Mouse (Mus musculus): ENCODE data around the gene Phactr3.

Gene Phactr3

DNA sequence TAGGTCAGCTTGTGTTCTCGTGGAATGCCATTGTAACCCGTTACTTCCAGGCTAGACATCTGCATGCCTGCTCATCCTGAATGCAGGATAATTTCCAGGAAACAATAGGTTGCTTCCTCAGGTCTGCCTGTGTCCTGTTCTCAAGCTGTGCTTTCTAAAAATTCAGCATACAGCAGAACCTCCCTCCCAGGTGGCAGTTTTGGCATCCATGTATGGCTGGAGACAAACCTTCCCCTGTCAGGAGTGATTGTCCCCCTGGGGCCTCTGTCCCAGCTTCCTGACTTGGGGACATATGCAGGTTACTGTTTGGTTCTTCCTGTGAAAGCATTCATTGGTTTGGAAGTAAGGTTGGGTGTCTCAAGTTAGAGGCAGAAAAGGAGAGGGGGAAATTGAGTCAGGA is 74.7 kb downstream of the Phactr3 start:
- DNase-seq (ENCODE audit: low read depth, low spot score): no peak

DNA sequence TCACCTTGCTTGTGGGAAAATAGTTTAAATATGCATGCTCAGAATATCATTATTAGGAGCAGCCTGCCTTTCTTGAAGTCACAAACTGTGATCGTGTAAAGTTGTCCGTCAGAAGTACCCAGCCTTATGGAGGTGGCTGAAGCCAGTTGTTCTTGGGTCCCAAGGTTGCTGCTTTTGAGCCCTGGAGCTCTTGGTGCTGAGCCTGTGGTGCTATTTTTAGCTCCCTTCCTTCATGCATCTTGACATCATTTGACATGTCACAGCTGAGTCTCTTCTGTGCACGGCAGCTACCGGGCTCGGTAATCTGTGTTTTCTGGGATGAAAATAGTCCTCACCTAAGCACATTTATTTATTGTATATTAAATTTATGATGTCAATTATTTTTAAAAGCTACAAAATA is 76.1 kb downstream of the Phactr3 start:
- no peak for DNase-seq (ENCODE audit: low read depth, low spot score)

DNA sequence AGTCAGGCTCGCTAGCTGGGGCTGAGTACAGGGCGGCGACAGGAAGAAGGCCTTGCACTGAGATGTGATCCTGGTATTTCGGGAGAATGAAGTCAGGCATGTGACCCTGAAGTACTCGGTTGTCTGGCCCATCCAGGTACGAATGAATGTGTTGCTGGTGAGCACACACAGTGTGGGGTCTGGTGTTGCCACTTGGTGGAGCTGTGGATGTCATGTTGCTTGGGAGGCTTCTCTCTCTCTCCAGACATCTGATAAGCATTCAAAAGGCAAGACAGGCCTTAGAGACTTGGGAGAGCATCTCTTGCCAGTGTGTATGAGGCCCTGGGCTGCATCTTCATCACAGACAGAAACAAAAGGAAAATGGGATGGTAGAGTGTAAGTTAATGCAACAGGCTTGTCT is 77.3 kb downstream of the Phactr3 start:
- DNase-seq (ENCODE audit: low read depth, low spot score): no peak

DNA sequence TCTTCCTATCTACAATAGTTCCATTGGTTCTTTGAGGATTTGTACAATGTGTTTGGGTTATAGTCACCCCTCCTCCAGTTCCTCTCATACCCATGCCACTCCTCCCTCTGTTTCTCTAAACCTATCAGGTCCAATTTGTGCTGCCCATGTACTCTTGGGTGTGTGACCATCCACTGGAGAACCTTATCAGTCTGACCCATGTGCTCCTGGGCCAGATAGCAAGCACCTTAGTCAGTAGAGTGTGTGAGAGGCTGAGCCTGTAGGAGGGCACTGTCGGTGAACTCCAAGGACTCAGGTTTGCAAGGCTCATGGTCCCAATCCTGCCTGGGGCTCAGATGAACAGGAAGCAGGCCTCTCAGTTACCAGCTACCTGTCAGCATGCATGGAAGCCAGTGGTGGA is 78.8 kb downstream of the Phactr3 start:
- no peak for DNase-seq (ENCODE audit: low read depth, low spot score)

DNA sequence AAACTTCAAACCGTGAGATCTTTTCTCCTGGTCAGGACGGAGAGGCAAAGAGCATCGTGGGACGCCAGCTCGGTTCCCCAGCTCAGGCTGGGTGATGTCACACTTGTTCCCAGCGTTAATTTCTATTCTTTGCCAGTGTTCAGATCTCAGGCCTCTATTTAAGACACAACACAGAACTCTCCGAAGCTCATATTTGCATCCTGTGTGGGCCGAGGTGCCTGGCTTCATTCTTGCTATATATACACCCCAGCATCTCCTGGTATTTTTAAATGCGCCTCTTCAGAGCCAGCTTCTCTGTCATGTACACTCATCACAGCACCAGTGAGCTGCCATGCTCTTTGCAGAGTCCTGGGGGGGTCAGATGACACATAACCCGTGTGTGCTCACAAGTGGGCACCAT is 85.7 kb downstream of the Phactr3 start:
- no peak for DNase-seq (ENCODE audit: low read depth, low spot score)

DNA sequence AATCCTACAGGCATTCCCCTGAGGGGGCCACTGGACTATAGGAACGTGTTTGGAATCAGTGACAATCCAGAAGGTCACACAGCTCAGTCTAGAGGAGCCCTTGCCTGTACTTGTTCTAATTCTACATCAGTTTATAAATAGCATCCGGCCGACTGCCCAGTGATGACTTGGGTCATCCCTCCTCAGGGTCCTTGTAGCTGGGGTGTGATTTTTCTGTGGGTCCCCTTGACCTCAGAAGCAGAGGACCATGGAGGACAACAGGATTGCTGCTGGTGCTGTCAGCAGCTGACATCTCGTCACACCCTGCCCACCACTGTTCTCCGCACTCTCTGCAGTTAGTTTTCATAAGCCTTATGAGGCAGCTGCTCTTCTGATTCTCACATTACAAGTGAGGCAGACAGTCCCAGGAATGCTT is 89.4 kb downstream of the Phactr3 start:
- DNase-seq (ENCODE audit: low read depth, low spot score): no peak

DNA sequence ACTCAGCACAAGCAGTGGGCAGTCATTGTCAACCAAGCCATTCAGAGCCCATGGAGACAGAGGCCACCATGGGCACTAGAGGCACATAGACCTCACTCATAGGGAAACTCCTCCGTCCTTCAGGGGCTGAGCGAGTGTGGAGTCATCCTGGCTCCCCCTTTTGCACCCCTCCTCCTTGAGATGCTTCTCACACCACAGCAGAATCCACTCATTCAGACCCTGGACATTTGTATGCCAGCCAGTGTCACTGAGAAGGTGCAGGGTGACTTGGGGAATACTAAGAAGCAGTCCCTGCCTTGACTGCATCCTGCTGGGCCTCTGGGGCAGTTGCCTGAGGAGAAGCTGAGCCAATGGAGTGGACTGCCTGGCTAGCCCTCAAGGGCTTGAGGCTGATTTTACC is 95.1 kb downstream of the Phactr3 start:
- no peak for DNase-seq (ENCODE audit: low read depth, low spot score)

DNA sequence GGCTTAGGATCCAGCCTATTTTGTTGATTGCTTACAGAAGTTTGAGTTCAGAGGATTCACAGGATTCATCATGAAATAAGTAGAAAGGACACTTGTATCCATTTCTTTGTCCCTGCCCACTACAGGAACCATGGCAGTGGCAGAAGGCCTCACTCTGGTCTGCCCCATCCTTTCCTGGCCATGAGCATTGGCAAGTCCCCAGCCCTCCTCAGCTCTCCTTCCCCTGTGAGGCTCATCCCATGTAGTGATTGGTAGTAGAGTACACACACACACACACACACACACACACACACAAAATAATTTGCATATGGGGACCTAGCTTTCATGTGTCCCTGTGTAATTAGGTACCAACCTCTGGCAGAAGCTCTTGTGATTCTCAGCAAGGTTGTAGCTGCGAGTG is 95.8 kb downstream of the Phactr3 start:
- no peak for DNase-seq (ENCODE audit: low read depth, low spot score)

DNA sequence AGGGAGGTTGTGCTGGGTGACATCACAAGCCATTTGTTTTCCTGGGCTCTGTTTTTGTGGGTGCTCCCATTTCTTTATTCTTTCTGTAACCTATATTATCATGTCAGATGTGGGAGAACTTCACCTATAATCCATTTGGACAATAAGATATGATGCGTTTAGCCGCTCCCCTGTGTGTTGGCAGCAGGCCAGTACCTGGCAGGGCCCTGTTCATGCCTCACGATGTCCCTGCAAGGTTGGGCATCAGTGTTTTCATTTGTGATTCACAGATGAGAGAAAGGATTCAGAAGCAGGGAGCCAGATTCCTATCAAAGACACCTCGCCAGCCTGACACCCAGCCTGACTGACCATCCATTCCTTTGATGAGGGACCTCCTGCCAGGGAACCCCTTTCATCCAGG is 99.7 kb downstream of the Phactr3 start:
- no peak for DNase-seq (ENCODE audit: low read depth, low spot score)

DNA sequence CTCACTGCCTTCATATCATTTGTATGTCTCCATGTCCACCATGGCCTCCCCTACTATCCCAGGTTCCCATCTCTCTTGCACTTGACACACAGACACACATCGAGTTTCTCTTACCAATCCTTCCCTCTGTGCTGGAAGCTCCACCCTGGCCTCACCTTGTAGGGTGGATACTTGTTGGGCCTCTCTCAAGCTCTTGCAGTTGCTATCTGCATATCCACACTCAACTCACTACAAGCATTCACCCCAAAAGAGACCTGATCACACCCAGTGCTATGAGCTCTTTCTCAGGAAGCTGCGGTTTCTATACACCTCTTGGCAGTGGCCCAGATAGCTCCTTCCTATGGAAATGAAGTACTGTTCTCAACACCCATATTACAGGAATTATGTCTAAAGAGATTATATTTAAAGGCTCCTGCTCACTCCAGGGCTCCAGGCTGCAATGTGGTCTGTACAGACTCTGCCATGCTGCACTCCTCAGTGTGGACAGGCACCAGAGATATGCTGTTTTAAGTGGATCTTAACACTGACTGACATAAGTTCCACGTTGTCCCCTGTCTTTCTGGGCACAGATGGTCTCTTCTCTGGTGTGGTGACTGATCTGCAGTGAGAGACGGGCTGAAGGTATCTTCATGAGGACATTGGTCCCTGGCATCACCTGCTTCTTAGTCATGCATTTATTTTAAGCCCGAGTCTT is 100.8 kb downstream of the Phactr3 start:
- no peak for DNase-seq (ENCODE audit: low read depth, low spot score)

DNA sequence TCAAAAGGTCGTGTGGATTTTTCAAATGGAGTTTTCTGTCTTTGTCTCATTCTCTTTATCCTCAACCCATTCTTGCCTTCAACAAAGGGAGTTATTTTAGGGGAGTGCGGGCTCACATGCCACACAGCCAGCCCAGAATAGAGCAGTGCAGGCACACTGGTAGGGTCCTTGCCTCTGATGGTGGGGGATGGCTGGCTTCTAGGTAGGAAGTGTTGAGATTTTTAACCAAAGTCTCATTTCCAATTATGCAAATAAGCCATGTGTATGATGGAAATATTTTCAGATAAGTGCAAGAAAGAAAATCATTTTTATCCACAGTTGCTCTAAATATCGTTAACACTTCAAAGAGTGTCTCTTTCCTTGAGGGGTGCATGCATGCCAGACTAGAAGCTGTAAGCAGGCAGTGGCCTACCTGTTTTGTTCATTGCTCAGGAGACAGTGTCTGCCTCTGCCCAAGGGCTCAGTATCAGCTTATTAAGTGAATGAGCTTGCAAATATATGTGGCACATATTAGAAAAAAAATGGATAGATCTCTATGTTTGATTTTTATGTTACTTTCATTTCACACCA is 101.5 kb downstream of the Phactr3 start:
- DNase-seq (ENCODE audit: low read depth, low spot score): no peak

DNA sequence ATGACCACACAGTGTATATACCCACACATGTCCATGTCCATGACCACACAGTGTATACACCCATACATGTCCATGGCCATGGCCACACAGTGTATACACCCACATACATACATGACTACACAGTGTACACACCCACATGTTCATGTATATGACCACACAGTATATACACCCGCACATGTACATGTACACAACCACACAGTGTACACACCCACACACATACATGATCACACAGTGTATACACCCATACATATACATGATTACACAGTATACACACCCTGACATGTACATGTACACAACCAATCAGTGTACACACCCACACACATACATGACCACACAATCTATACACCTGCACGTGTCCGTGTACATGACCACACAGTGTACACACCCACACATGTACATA is 102.2 kb downstream of the Phactr3 start:
- DNase-seq (ENCODE audit: low read depth, low spot score): no peak

DNA sequence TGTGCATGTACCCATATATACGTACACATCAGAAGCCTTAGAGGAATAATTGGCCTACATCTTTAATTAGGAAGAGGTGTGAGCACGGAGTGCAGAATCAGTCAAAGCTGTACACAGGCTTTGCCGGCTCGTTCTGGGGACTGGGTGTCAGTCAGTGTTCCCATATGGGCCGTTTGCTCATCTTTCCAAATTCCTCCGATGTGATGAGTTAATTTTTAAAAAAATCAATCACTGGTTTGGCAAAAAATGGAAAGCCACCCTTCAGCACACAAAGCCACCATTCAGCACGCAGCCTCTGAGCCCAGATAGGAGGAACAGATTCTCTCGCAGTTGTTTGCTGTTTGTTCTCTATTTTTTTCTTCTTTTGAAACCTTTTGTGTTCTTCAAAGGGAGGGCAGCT is 110.5 kb downstream of the Phactr3 start:
- DNase-seq (ENCODE audit: low read depth, low spot score): no peak

DNA sequence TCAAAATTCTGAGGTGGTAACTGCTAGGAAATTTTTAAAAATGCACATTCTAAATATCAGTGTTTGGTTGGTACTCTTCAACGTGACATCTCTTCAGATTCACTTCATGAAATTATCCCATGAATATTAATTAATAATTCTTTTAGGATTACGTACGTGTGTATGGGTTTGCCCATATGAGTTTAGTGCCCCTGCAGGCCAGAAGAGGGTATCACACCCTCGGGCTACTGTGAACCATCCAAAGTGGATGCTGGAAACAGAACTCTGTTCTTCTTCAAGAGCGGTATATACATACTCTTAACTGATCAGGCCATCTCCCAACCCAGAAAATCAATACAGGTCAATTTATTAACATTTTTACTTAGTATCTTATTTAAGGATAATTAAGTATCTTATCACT is 114.7 kb downstream of the Phactr3 start:
- DNase-seq (ENCODE audit: low read depth, low spot score): no peak

DNA sequence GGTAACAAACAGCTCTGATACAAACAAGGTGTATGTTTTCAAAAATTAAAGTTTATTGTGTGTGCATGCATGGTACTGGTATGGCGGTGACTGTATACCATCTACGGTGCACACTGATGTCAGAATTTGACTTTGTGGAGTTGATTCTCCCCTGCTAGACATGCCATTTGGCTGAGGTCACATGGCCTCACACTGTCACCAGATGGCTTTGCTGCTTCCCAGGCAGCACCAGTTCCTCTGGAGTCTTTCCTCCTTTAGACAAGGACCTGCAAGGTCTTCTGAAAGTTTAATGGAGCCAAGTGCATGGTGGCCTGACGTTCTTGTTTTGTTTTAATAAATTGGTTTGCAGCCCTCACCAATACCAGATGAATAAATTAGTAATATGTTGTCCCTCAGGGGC is 118.3 kb downstream of the Phactr3 start:
- DNase-seq (ENCODE audit: low read depth, low spot score): no peak

DNA sequence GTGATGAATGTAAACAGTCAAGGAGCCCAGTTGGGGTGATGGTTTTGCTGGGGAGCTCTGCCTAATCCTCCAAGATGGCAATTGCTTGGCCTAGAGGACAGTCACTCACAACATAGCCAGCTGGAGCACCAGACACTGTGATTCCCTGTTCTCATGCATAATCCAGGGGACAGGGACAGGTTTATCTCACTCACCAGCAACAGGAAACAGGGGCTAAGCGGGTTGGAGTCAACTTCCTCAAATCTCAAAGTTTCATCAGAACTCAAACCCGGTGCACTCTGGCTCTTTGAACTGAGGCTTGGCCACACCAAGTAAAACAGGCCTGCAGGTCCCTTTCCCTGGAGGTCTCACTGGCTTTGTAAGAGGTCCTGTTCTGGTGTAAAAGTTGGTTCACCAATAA is 119.7 kb downstream of the Phactr3 start:
- DNase-seq (ENCODE audit: low read depth, low spot score): no peak

DNA sequence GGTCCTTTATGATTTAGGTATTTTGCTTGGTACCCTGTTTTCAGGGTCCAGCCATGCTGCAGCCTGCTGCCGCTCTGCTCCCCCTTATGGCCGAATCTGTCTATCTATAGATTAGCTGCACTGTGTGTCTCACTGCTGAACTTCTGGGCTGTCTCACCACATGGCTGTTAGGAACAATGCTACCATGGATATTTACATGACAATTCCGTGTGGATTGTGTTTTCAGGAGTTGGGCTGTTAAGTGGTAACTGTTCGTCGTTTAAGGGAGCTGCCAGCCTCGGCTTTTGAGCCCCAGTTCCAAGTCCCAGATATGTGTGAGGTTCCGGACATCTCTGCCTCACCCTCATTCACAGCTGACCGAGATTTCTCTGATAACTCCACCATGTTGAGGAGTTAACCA is 122.1 kb downstream of the Phactr3 start:
- no peak for DNase-seq (ENCODE audit: low read depth, low spot score)

DNA sequence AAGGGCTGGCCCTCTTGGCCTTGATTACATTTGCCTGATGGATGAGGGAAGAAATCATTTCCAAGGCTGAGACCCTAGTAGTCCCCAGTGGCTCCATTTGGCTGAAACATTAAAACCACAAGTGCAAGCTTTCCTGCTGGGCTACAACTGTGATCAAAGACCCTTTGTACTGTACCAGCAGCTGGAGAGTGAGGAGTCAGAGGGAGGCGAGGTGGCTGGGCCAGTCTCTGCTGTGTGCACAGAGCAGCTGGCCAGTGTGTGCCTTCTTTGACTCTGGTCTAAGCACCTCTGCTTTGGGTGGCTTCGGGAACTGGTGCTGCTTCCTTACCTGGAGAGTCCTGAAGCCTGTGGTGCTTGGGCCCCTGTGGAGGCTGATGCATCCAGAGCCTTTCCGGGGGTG is 122.6 kb downstream of the Phactr3 start:
- no peak for DNase-seq (ENCODE audit: low read depth, low spot score)

DNA sequence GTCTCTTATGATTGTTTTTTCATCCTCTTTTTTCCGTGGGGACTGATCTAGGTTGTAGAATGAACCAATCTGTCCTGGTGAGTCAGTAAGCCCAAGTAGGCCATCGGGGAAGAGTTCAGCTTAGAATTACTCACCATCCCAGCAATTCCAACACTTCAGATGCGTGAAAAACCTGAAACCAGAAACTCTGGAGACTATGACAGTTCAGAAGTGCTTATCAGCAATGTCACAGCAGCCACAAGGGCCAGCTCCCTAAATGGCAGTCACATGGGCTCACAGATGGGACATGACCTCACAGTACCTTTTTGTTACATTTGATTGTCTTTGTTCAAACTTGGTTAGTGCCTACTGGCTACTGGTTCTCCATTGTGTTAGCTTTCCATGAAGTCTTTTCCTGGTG is 124.2 kb downstream of the Phactr3 start:
- DNase-seq (ENCODE audit: low read depth, low spot score): no peak

DNA sequence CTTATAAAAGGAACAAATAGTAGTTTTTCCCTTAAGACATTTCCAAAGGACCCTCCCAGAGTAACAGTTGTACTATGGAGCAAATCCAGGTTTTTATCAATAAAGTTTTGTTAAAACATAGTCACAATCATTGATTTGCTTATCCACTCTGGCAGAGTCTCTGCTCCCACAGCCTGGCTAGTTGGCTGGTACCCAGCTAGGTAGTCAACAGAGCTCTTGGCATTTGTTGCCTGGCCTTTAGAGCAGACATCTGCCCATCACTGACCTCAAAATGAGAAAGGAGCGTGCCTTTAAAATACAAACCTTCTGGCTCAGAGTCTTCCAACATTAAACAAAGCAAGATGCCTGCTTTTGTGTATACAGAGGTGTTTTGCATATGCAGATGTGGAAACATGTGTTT is 126.1 kb downstream of the Phactr3 start:
- no peak for DNase-seq (ENCODE audit: low read depth, low spot score)

DNA sequence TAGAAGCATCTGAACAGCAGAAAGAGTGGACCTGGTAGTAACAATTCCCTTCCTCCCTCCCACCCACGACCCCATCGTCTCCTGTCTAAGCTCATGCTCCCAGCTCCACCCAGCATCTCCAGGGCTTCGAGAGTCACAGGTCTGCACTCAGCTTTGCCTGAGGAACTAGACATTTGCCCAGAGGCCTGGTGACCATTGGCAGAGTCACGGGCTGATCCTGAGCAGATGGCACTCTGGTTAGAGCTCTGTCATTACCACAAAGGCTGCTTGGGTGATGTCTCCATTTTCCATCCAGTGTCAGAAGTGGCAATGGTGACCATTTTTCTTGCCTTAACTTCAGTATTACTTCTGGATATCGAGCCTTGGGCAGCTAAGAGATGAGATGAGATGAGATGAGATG is 127.1 kb downstream of the Phactr3 start:
- no peak for DNase-seq (ENCODE audit: low read depth, low spot score)

DNA sequence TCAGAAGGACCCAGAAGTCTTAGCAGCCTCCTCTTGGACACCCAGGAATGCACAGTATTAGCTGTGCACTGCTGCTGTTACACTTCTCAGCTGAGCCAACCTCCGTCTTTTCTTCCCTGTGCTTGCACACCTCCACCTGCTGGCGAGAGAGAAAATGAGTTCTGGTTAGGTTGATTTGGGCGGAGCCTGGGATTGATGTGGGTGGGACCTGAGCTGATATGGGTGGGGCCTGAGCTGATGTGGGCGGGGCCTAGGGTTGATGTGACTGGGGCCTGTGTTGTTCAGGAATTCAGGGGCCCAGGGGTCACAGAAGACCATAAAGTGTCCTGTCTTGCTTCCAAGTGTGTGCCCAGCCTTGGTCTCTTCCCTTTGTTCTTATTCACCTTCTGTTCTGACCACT is 128.0 kb downstream of the Phactr3 start:
- DNase-seq (ENCODE audit: low read depth, low spot score): no peak

DNA sequence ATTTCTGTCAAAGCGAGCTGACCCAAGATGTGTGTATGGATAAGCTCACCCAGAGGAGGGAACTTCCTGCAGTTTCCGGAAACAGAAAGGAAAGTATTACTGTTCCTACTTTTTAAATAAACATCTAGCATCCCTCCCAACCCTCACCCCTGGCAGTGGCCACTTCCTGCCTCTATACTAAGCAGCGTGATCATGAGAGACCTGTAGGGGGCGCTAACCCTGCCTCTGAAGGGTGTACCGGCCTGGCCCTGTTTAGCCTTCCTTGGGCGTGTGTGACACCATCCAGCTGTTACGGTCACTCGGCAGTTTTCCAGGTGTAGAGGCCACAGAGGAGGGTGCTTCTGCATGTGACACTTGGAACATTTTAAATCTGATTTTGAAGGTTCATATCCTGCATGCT is 128.5 kb downstream of the Phactr3 start:
- DNase-seq (ENCODE audit: low read depth, low spot score): no peak

Data from 3T3-L1 (cell line).